Mouse (Mus musculus) megakaryocyte, embryonic 14.5 days (primary cell): ENCODE measurements around the gene Zfp750. TPM values are rescaled to one million over a fixed set of nuclear protein-coding genes. Genes with fewer than 3 reads are reported as not detected.

Experiments used
- H3K27me3 ChIP-seq: replicated peaks from 2 replicates; pipeline ENCODE3; 2012; ENCODE audit warnings: inconsistent platforms
- H3K36me3 ChIP-seq: replicated peaks from 2 replicates; pipeline ENCODE3; 2012; ENCODE audit warnings: low read length, inconsistent platforms, mixed read lengths
- H3K4me1 ChIP-seq: 2 replicates; pipeline ENCODE4 v1.6.1; 2012; ENCODE audit warnings: inconsistent platforms
- H3K4me3 ChIP-seq: replicated peaks from 2 replicates; pipeline ENCODE3; 2012; ENCODE audit warnings: moderate library complexity, mild to moderate bottlenecking, inconsistent platforms
- H3K9me3 ChIP-seq: 2 replicates; pipeline ENCODE4 v1.6.1; 2012; ENCODE audit warnings: inconsistent platforms
- FLI1 ChIP-seq: IDR thresholded peaks from 2 replicates; pipeline ENCODE4 v1.6.1; 2012; ENCODE audit warnings: low read length, inconsistent platforms, mixed read lengths
- GATA1 ChIP-seq: IDR thresholded peaks from 3 replicates; pipeline ENCODE4 v1.6.1; 2012; ENCODE audit warnings: mixed read lengths, low read length, inconsistent platforms, borderline replicate concordance
- polyA plus RNA-seq: library from polyadenylated mRNA; stranded (reverse); fragments of >175 nt; gene quantifications from 2 replicates; pipeline ENCODE4 v1.2.3, GENCODE M21; 2012; ENCODE audit warnings: low replicate concordance; ENCODE audit not compliant: insufficient read depth

Zfp750 gene
- 0.09 TPM in 1 of 2 replicates, not detected in the other for polyA plus RNA-seq

- no peak for TF ChIP-seq GATA1
- TF ChIP-seq FLI1, result no peak
- Histone ChIP-seq H3K36me3 (peaks cover 43% of the 10 kb centered on the region), H3K4me1 (peaks cover 85% of the 10 kb centered on the region), H3K27me3 (no peaks in the 10 kb centered on the region), H3K4me3 (no peak within 1 kb of the TSS), H3K9me3 (no peaks in the 10 kb centered on the region)
Measured at GRCm38 (mm10) chr11:121519131-121519530, at the start of gene Zfp750. Gene Zfp750, minus strand, starts transcription at chr11:121519333.

- Histone ChIP-seq H3K27me3 (no peaks in the 10 kb centered on the region), H3K4me1 (peaks cover 22% of the 10 kb centered on the region), H3K4me3 (no peak overlapping the region), H3K9me3 (no peaks in the 10 kb centered on the region), H3K36me3 (peaks cover 19% of the 10 kb centered on the region)
- TF ChIP-seq FLI1, result no peak
- no peak for TF ChIP-seq GATA1
Measured at GRCm38 (mm10) chr11:121564265-121564664, 45.1 kb upstream of the Zfp750 start.

GRCm38 (mm10) chr11:121563312-121563711 is 44.2 kb upstream of the Zfp750 start:
- Histone ChIP-seq H3K9me3 (no peaks in the 10 kb centered on the region), H3K4me3 (no peak overlapping the region), H3K36me3 (peaks cover 23% of the 10 kb centered on the region), H3K27me3 (no peaks in the 10 kb centered on the region), H3K4me1 (peaks cover 31% of the 10 kb centered on the region)
- TF ChIP-seq GATA1 (no peak), FLI1 (no peak)

DNA sequence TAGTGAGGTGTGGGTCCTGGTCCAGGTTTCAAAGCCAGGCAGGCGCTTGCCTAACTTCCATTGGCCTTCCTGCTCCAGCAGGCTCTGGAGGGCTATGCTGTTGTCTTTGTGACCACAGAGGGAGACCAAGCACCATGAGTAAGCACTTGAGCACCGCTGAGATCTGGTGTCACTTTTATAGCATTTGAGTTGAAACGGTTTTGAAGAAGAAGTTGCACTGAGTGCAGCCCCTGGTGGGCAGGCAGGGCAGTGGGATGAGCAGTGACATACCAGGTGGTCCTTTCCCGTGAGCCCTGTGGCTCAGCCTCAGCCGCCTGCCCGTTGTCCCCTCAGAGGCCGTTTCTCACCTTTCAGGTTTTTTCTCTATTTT is 41.1 kb upstream of the Zfp750 start:
- H3K4me1 ChIP-seq, result peaks cover 52% of the 10 kb centered on the region
- peak overlapping the region; percentile 75 for H3K4me3 ChIP-seq
- H3K9me3 ChIP-seq, result peaks cover 8% of the 10 kb centered on the region
- TF ChIP-seq GATA1, result no peak
- peaks cover 48% of the 10 kb centered on the region for H3K36me3 ChIP-seq
- H3K27me3 ChIP-seq, result no peaks in the 10 kb centered on the region

- H3K27me3 ChIP-seq, result no peaks in the 10 kb centered on the region
- peaks cover 43% of the 10 kb centered on the region for H3K36me3 ChIP-seq
- peak overlapping the region; percentile 83 for H3K4me3 ChIP-seq
- H3K9me3 ChIP-seq, result peaks cover 8% of the 10 kb centered on the region
- peak; percentile 17; the same call in 1 of the 2 replicates for TF ChIP-seq FLI1
- TF ChIP-seq GATA1, result peak; percentile 75; the same call in 1 of the 3 replicates
- peaks cover 55% of the 10 kb centered on the region for H3K4me1 ChIP-seq
Measured at GRCm38 (mm10) chr11:121559527-121560293, 40.6 kb upstream of the Zfp750 start.

DNA sequence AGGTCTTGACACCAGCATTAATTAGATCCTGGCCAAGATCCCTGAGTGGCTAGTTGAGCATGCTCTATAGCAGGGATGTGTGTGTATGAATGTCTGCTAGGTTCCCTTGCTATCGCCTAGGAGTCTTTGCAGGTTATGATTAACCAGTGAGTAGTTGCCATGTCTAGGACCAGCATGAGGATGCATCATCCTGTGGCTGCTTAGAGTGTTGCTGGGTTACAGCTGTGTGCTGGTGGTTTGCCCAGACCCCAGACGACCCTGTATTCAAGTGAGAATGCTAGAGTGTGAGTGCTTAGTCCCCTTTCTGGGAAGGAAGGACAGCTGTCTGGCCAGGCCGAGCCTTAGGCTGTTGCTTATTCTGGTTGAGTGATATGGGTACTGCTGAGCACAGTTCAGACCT is 39.4 kb upstream of the Zfp750 start:
- H3K9me3 ChIP-seq, result peaks cover 8% of the 10 kb centered on the region
- H3K4me3 ChIP-seq, result no peak overlapping the region
- no peaks in the 10 kb centered on the region for H3K27me3 ChIP-seq
- H3K36me3 ChIP-seq, result peaks cover 32% of the 10 kb centered on the region
- TF ChIP-seq FLI1 (no peak), GATA1 (no peak)
- peaks cover 65% of the 10 kb centered on the region for H3K4me1 ChIP-seq

GRCm38 (mm10) chr11:121557946-121558345 is 38.8 kb upstream of the Zfp750 start:
- H3K4me1 ChIP-seq, result peaks cover 71% of the 10 kb centered on the region
- H3K36me3 ChIP-seq, result peaks cover 34% of the 10 kb centered on the region
- TF ChIP-seq FLI1, result no peak
- TF ChIP-seq GATA1, result no peak
- H3K9me3 ChIP-seq, result peaks cover 8% of the 10 kb centered on the region
- H3K4me3 ChIP-seq, result no peak overlapping the region
- no peaks in the 10 kb centered on the region for H3K27me3 ChIP-seq

DNA sequence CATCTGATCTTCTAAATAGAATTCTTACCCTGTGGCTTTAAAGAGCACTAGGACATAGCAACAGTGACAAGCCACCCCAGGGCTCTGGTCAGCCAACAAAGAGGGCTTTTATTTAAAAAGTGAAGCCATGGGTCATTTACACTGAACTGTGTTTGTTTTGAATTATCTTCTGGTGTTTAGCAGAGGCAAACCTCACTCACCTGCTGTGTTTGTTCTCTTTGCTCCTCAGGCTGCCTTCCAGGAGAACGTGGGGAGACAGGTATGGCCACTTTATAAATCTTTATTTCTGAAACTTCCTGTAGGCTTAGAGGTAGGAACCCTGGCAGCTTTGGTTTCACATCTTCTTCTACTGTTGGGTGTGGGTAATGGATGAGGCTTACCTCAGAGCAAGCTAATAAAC is 37.6 kb upstream of the Zfp750 start:
- H3K27me3 ChIP-seq, result no peaks in the 10 kb centered on the region
- peaks cover 8% of the 10 kb centered on the region for H3K9me3 ChIP-seq
- peaks cover 82% of the 10 kb centered on the region for H3K4me1 ChIP-seq
- H3K36me3 ChIP-seq, result peaks cover 36% of the 10 kb centered on the region
- H3K4me3 ChIP-seq, result no peak overlapping the region
- no peak for TF ChIP-seq GATA1
- TF ChIP-seq FLI1, result no peak

- Histone ChIP-seq H3K9me3 (peaks cover 8% of the 10 kb centered on the region), H3K4me1 (peaks cover 85% of the 10 kb centered on the region), H3K36me3 (peaks cover 50% of the 10 kb centered on the region), H3K27me3 (no peaks in the 10 kb centered on the region), H3K4me3 (no peak overlapping the region)
- TF ChIP-seq FLI1 (no peak), GATA1 (no peak)
Measured at GRCm38 (mm10) chr11:121553458-121553857, 34.3 kb upstream of the Zfp750 start.

DNA sequence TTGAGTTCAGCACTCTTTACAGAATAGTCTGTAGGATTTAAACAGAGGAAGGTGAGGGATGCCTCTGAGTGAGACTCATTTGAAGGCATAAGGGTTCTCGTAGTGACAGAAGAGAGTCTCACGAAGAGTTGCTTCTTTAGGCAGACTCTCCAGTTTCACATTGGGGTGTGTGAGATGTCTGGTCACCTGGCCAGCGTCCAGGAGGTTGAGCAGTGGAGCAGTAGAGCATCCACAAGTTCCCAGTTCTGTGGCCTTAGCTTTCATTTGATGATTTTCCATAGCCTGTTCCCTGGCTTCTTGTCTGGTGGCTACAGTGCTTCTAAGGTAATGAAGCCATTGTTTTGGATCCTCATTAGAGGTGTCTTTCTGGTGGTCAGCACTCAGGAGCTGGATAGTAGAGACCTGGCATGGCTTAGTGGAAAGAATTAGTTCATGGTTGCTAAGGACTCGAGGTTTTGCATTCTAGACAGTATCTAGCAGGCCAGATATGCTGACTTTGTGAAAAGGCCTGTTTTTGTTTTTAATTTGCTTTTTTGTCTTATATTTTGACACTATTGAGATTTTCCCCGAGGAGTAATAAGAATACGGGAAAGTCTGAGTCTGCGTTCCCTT is 33.8 kb upstream of the Zfp750 start:
- Histone ChIP-seq H3K4me3 (no peak overlapping the region), H3K27me3 (no peaks in the 10 kb centered on the region), H3K36me3 (peaks cover 47% of the 10 kb centered on the region), H3K9me3 (peaks cover 5% of the 10 kb centered on the region), H3K4me1 (peaks cover 85% of the 10 kb centered on the region)
- TF ChIP-seq FLI1 (no peak), GATA1 (no peak)
